Mouse (Mus musculus): ENCODE measurements around the gene Slco4a1. TPM values are rescaled to one million over a fixed set of nuclear protein-coding genes. Genes with fewer than 3 reads are reported as not detected.

The Slco4a1 gene
- polyA plus RNA-seq, 1 experiment from 2014 or later = 3.1 TPM

DNA sequence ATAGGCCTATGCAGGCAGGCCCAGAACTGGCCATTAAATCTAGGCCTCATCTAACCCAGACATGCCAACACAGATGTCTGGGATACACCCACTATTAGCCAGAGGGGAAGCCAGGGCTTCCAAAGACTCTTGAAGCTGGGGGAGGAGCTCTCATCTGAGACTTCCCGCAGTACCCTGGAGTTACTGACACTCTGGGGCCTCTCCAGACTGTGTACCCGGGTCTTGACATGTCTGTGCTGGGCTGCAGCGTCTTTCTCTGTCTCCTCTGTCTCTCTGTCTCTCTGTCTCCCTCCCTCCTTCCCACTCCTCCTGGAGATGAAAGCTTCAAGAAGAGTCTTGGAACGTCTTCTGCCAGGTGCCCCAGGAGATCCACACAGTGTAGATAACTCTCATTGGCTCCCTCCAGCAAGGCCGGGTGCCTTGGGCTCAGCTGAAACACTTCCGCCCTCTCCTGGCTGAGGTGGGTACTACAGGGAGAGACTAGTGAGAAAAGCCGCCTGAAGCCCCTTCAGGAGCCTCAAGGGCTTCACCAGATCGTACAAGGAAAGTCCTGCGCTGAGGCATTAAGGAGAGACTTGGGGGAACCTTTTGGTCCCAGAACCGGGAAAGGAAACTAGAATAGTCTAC lies 23.9 kb upstream of the Slco4a1 start:
- no peak for ATAC-seq (ENCODE audit: insufficient number of reproducible peaks, low FRiP score, low TSS enrichment, low read depth)

GRCm38 (mm10) chr2:180432751-180433150 lies 23.3 kb upstream of the Slco4a1 start:
- no peaks in the 10 kb centered on the region; the same call in 1 of the 2 replicates for H3K27me3 ChIP-seq
- no peaks in the 10 kb centered on the region for H3K9me3 ChIP-seq (replicated peaks)
- H3K4me3 ChIP-seq (replicated peaks) = no peak overlapping the region
- H3K27ac ChIP-seq (replicated peaks) = no peak overlapping the region
- H3K4me2 ChIP-seq (replicated peaks) = no peak overlapping the region
- no peak for ATAC-seq (ENCODE audit: insufficient number of reproducible peaks, low FRiP score, low TSS enrichment, low read depth)
- no peaks in the 10 kb centered on the region for H3K36me3 ChIP-seq
- WGBS = 60% methylated on average over 10 of the region's 10 CpGs
- H3K4me1 ChIP-seq = peaks cover 19% of the 10 kb centered on the region; the same call in 1 of the 2 replicates
- no peak overlapping the region for H3K9ac ChIP-seq

More for the DNA sequence above, 23.9 kb upstream of the Slco4a1 start:
- no peak overlapping the region for H3K9ac ChIP-seq
- no peak overlapping the region for H3K4me3 ChIP-seq (replicated peaks)
- 19% methylated on average over 10 of the region's 10 CpGs for WGBS
- H3K4me2 ChIP-seq (replicated peaks) = no peak overlapping the region
- no peaks in the 10 kb centered on the region for H3K36me3 ChIP-seq
- no peak overlapping the region for H3K27ac ChIP-seq (replicated peaks)
- no peaks in the 10 kb centered on the region for H3K9me3 ChIP-seq (replicated peaks)
- no peaks in the 10 kb centered on the region; the same call in 1 of the 2 replicates for H3K27me3 ChIP-seq
- peaks cover 19% of the 10 kb centered on the region; the same call in 1 of the 2 replicates for H3K4me1 ChIP-seq

GRCm38 (mm10) chr2:180433350-180433749 lies 22.7 kb upstream of the Slco4a1 start:
- Histone ChIP-seq H3K36me3 (no peaks in the 10 kb centered on the region), H3K27me3 (no peaks in the 10 kb centered on the region; the same call in 1 of the 2 replicates), H3K9me3 (replicated peaks) (no peaks in the 10 kb centered on the region), H3K27ac (replicated peaks) (no peak overlapping the region), H3K4me1 (peaks cover 19% of the 10 kb centered on the region; the same call in 1 of the 2 replicates), H3K9ac (no peak overlapping the region), H3K4me2 (replicated peaks) (no peak overlapping the region), H3K4me3 (replicated peaks) (no peak overlapping the region)
- ATAC-seq (ENCODE audit: insufficient number of reproducible peaks, low FRiP score, low TSS enrichment, low read depth) = no peak
- 44% methylated on average over 7 of the region's 7 CpGs for whole genome bisulfite sequencing

GRCm38 (mm10) chr2:180435341-180435926 lies 20.6 kb upstream of the Slco4a1 start:
- Histone ChIP-seq H3K9me3 (replicated peaks) (no peaks in the 10 kb centered on the region), H3K27ac (replicated peaks) (no peak overlapping the region), H3K9ac (no peak overlapping the region), H3K4me3 (replicated peaks) (no peak overlapping the region), H3K4me2 (replicated peaks) (no peak overlapping the region), H3K27me3 (no peaks in the 10 kb centered on the region; the same call in 1 of the 2 replicates), H3K4me1 (peaks cover 19% of the 10 kb centered on the region; the same call in 1 of the 2 replicates), H3K36me3 (no peaks in the 10 kb centered on the region)
- no peak for ATAC-seq (ENCODE audit: insufficient number of reproducible peaks, low FRiP score, low TSS enrichment, low read depth)
- WGBS = 63% methylated on average over 4 of the region's 4 CpGs

GRCm38 (mm10) chr2:180437149-180437864 lies 18.7 kb upstream of the Slco4a1 start:
- no peaks in the 10 kb centered on the region for H3K9me3 ChIP-seq (replicated peaks)
- no peak overlapping the region for H3K4me2 ChIP-seq (replicated peaks)
- 54% methylated on average over 5 of the region's 5 CpGs for WGBS

DNA sequence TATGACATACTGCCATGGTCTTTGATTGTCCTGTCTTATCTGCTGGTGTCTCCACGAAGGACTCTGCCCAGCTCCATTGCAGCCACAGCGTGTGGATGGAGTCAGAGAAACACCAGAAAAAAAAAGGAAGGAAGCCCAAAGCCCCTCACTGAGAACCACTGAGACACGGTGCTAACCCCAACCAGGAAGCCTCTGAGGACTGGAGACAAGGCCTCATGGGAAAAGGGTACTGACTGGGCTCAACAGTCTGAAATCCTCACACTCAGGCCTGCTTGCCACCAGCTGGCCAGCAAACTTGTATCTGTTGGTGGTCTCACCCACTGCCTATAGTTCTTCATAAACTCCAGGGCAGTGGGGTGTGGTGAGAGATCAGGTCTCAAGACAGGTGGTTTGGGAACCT lies 16.3 kb upstream of the Slco4a1 start:
- no peaks in the 10 kb centered on the region; the same call in 1 of the 2 replicates for H3K27me3 ChIP-seq
- H3K27ac ChIP-seq (replicated peaks) = no peak overlapping the region
- H3K9me3 ChIP-seq (replicated peaks) = no peaks in the 10 kb centered on the region
- H3K4me3 ChIP-seq (replicated peaks) = no peak overlapping the region
- no peaks in the 10 kb centered on the region for H3K36me3 ChIP-seq
- H3K9ac ChIP-seq = no peak overlapping the region
- H3K4me1 ChIP-seq = no peaks in the 10 kb centered on the region
- H3K4me2 ChIP-seq (replicated peaks) = no peak overlapping the region
- ATAC-seq (ENCODE audit: insufficient number of reproducible peaks, low FRiP score, low TSS enrichment, low read depth) = no peak
- WGBS = 73% methylated on average over 3 of the region's 3 CpGs

More at GRCm38 (mm10) chr2:180437149-180437864, 18.7 kb upstream of the Slco4a1 start:
- H3K27me3 ChIP-seq = no peaks in the 10 kb centered on the region
- peaks cover 14% of the 10 kb centered on the region; the same call in 1 of the 2 replicates for H3K4me1 ChIP-seq
- no peak overlapping the region for H3K4me3 ChIP-seq (replicated peaks)
- no peak overlapping the region for H3K9ac ChIP-seq
- H3K36me3 ChIP-seq = no peaks in the 10 kb centered on the region
- ATAC-seq (ENCODE audit: insufficient number of reproducible peaks, low FRiP score, low TSS enrichment, low read depth) = no peak
- H3K27ac ChIP-seq (replicated peaks) = no peak overlapping the region

DNA sequence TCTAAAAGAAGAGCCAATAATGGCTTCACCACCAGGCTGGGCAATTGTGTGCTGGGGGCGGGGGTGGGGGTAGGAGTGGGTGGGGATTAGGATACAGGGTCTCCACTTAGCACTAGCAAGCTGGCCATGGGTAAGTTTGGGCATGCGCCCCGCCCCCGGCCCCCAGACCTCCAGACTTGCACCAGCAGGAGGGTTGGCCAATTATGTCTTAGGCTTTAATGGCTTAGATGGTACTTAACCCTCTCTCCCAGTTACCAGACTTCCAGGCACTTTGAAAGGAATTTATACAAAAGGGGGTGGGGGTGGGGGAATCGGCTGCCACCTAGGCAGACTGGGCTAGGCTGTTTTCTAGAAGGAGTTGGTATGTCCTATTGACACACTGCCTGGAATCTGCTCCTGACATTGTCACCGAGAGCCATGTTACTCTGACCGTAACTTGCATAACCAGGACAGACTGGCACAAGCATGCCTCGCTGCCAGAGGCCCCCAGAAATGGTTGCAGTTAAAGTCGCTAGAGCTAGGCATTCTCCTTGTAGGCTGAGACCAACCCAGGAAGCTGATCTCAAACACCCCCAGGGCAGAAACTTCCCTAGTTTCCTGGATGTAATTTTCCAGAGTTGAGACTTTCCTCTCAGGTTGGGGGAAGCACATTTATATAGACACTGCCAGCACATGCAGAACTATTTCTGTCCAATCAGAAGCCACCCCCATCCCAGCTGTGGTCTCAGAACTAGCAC lies 15.3 kb upstream of the Slco4a1 start:
- no peak for ATAC-seq (ENCODE audit: insufficient number of reproducible peaks, low FRiP score, low TSS enrichment, low read depth)
- no peak overlapping the region for H3K4me2 ChIP-seq (replicated peaks)
- no peaks in the 10 kb centered on the region; the same call in 1 of the 2 replicates for H3K27me3 ChIP-seq
- H3K4me1 ChIP-seq = no peaks in the 10 kb centered on the region
- H3K36me3 ChIP-seq = no peaks in the 10 kb centered on the region
- H3K9me3 ChIP-seq (replicated peaks) = no peaks in the 10 kb centered on the region
- no peak overlapping the region for H3K4me3 ChIP-seq (replicated peaks)
- H3K9ac ChIP-seq = no peak overlapping the region
- no peak overlapping the region for H3K27ac ChIP-seq (replicated peaks)
- 39% methylated on average over 9 of the region's 9 CpGs for WGBS

DNA sequence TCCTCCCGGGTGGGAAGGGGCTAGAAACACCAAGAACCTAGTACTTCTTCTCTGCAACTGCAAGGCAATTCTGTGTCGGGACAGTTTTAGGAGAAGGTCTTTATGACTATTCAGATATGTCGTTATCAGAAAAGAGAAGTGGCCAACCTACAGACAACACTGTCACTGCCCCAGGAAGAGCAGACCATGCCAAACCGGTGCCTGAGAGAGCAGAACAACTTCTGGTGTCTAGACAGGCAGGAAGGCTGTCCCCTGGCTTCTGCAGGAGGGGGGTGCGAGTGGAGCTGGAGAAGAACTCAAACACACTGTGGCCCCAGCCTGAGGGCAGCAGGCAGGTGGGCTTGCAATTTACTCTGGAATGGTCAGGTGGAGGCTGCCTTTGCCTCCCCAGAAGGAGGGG lies 14.0 kb upstream of the Slco4a1 start:
- Histone ChIP-seq H3K27ac (replicated peaks) (no peak overlapping the region), H3K4me1 (no peaks in the 10 kb centered on the region), H3K9me3 (replicated peaks) (no peaks in the 10 kb centered on the region), H3K27me3 (no peaks in the 10 kb centered on the region; the same call in 1 of the 2 replicates), H3K4me2 (replicated peaks) (no peak overlapping the region), H3K4me3 (replicated peaks) (no peak overlapping the region), H3K9ac (no peak overlapping the region), H3K36me3 (no peaks in the 10 kb centered on the region)
- ATAC-seq (ENCODE audit: insufficient number of reproducible peaks, low FRiP score, low TSS enrichment, low read depth) = no peak
- 70% methylated on average over 5 of the region's 5 CpGs for WGBS

GRCm38 (mm10) chr2:180443861-180444260 lies 12.2 kb upstream of the Slco4a1 start:
- Histone ChIP-seq H3K9ac (no peak overlapping the region), H3K9me3 (replicated peaks) (no peaks in the 10 kb centered on the region), H3K27ac (replicated peaks) (no peak overlapping the region), H3K4me3 (replicated peaks) (no peak overlapping the region), H3K4me1 (no peaks in the 10 kb centered on the region), H3K4me2 (replicated peaks) (no peak overlapping the region), H3K27me3 (no peaks in the 10 kb centered on the region; the same call in 1 of the 2 replicates), H3K36me3 (no peaks in the 10 kb centered on the region)
- 59% methylated on average over 7 of the region's 7 CpGs for WGBS
- no peak for ATAC-seq (ENCODE audit: insufficient number of reproducible peaks, low FRiP score, low TSS enrichment, low read depth)

DNA sequence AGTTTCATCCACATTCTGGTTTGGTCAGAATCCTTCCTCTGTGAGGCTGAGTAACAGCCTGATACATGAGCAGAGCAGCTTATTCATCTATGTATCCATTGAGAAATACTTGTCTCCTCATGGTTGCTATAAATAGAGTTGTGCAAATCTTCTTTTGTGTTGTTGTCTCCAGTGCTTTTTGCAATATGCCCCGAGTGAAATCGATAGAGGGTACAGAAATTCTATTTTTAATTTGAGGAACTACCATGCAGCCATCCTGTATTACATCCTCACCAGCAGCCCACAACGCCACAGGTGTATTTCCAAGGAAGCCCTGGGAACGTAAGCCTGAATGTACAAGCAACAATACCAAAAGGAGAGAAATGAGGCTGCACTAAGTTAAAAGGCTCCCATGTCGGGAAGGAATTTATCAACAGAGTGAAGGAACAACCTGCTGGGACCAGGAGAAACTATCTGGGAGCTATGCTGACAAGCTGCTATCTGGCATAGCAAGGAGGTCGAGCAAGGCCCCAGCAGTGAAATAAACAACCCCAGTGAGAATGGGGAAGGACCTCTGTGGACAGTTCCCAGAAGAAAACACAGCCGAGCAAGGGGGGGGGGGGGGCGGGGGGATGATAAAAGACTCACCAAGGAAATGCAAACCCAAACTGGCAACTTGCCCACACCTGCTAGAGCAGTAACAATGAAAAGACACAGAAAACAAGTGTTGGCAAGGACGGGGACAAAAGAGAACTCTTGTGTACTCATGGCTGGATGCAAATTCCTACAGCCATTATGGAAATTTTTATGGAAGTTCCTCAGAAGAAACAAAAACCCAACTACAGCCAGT lies 10.9 kb upstream of the Slco4a1 start:
- ATAC-seq (ENCODE audit: insufficient number of reproducible peaks, low FRiP score, low TSS enrichment, low read depth) = no peak

More for the DNA sequence above, 10.9 kb upstream of the Slco4a1 start:
- Histone ChIP-seq H3K4me1 (no peaks in the 10 kb centered on the region), H3K36me3 (no peaks in the 10 kb centered on the region), H3K27me3 (no peaks in the 10 kb centered on the region; the same call in 1 of the 2 replicates), H3K4me2 (replicated peaks) (no peak overlapping the region), H3K9ac (no peak overlapping the region), H3K27ac (replicated peaks) (no peak overlapping the region), H3K9me3 (replicated peaks) (no peaks in the 10 kb centered on the region), H3K4me3 (replicated peaks) (no peak overlapping the region)
- WGBS = 51% methylated on average over 9 of the region's 9 CpGs
